ENCODE assay signal across 23 mouse cellular contexts in the genomic region with DNA sequence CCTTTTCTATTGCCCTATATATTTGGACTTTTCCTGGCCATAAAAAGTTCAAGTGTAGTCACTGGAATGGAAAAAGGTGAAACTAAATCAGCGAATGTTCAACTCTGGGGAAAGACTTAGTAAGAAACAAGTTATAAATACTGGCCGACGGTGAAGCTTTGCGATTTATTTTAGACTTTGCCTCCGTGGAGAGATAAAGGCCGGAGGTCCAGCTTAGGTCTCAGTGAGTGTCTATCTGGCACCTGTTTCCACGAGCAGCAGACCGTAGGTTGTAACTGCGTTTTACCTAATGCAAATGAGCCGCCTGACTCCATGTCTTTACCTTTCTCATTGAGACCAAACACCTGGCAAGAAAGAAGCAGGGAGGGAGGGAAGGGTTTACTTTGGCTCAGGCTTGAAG.
"Had no signal": no experiment of that assay in that cellular context is flagged by ENCODE, and none has a peak within 500 bp of the region (broad histone marks: within the 10 kb centered on the region; RNA-seq: fewer than 3 reads in every experiment).

No protein-coding gene starts in this region.

- H3K4me3 ChIP-seq: gastrocnemius, adult 2 months; heart, embryonic 10.5 days; heart, embryonic 12.5 days; hindbrain, embryonic 10.5 days; hindbrain, embryonic 12.5 days; left cerebral cortex, adult 2 months; limb, embryonic 10.5 days; limb, embryonic 12.5 days; liver, embryonic 13.5 days; liver, embryonic 15.5 days had no signal

- H3K4me1 ChIP-seq: liver, embryonic 15.5 days had no signal

- H3K27me3 ChIP-seq: heart, embryonic 12.5 days; hindbrain, embryonic 12.5 days; limb, embryonic 12.5 days; liver, embryonic 13.5 days; liver, embryonic 15.5 days had no signal

- H3K4me2 ChIP-seq: heart, embryonic 12.5 days; hindbrain, embryonic 12.5 days; hindbrain, embryonic 14.5 days; limb, embryonic 12.5 days; liver, embryonic 11.5 days; liver, embryonic 13.5 days; liver, embryonic 15.5 days had no signal

- H3K9me3 ChIP-seq: heart, embryonic 10.5 days; heart, embryonic 12.5 days; hindbrain, embryonic 10.5 days; hindbrain, embryonic 12.5 days; limb, embryonic 10.5 days; limb, embryonic 12.5 days; liver, embryonic 13.5 days; liver, embryonic 15.5 days had no signal

- H3K27ac ChIP-seq: heart, embryonic 10.5 days; hindbrain, embryonic 10.5 days; hindbrain, embryonic 12.5 days; hindbrain, embryonic 14.5 days; kidney, postnatal 0 days; left cerebral cortex, adult 2 months; limb, embryonic 10.5 days; limb, embryonic 12.5 days; liver, embryonic 13.5 days; liver, embryonic 15.5 days had no signal

- H3K36me3 ChIP-seq: hindbrain, embryonic 12.5 days; liver, embryonic 13.5 days; liver, embryonic 15.5 days had no signal

- ATAC-seq: hindbrain, embryonic 16.5 days; inflammation-experienced regulatory T-cells, adult 6 months; liver, postnatal 0 days had no signal

- H3K9ac ChIP-seq: heart, embryonic 12.5 days; hindbrain, embryonic 12.5 days; hindbrain, embryonic 14.5 days; limb, embryonic 12.5 days; liver, embryonic 13.5 days; liver, embryonic 15.5 days; liver, postnatal 0 days had no signal

- DNase-seq: gastrocnemius, adult 2 months; gastrocnemius, postnatal 10 days; gastrocnemius, postnatal 25 days; heart, adult 18-20 months; heart, postnatal 10 days; heart, postnatal 4 days; kidney, adult 18-20 months; liver; liver, embryonic 13.5 days; liver, postnatal 0 days had no signal
